Mouse (Mus musculus) adipocyte (in vitro differentiated cells): ENCODE results near the gene Ssbp4.

Experiments used
- DNase-seq: peaks from one replicate; pipeline ENCODE4 v3.0.0-alpha.2; 2016; ENCODE audit warnings: low spot score

Gene Ssbp4

GRCm38 (mm10) chr8:70608749-70609367 lies at the start of gene Ssbp4:
Ssbp4 (minus strand) TSS chr8:70608872.
- no peak for DNase-seq

- DNase-seq, result no peak
These were observed 49.1 kb upstream of the Ssbp4 start for GRCm38 (mm10) chr8:70657739-70658138.

DNA sequence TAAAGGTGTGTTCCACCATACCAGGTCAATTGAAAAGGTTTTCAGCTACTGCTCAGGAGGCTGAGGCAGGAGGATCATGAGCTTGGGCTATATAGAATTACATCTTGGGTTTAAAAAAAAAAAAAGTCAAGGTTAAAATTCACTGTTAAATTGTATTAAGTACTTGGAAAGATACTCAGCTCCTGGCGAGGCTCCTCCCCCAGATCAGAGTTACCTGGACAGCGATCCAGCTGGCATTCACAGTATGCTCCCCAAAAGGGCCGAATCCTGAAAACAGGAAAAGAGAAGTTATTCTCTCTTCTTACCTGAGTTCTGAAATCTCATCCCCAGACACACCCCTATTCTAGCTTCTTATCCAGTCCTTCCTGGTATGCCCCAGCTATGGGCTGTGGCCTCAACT lies 48.5 kb upstream of the Ssbp4 start:
- no peak for DNase-seq

DNA sequence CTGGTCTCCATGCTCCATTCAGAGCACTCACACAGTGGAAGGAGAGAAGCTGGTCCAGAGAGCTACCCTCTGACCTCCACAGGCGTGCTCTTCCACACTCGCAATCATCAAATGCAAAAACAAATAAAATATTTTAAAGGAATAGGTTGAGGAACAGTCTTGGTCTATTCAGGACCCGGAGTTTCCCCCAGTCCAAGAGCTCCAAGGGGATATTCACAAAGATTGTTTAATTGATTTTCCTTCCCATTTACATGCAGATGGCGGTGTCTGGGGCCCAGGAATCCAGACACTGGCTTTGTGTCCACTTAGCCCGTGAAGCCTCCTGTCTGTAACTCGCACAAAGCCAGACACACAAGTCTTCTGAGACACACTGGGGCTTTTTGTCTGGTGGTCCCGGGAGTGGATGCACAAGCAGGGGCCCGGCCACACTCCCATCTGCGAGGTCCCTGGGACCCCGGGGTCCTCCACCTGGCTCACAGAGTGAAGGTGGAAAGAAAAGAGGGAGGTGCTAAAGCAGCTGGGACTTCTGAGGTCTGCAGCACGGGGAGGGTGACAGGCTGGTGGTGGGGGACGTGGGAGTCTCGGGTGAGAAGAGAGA lies 47.6 kb upstream of the Ssbp4 start:
- DNase-seq, result no peak

DNA sequence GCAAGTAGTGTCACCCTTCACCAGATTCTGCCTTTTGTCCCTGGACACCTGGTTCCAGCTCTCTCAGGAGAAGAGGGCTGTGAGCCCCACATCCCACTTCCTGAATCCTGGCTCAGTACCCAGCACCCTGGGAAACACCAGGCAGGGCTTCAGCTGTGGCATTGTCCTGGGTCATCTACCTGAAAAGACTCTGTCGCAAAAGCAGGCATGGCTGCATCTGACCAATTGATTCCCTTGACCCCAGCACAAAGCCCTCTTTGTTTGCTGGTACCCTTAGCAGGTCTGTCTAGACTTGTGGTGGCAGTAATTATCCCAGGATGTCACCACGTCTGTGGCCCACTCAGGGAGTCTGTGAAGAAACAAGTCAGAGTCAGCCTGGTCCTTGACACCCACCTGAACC lies 46.8 kb upstream of the Ssbp4 start:
- no peak for DNase-seq

- DNase-seq, result no peak
These were observed 45.4 kb upstream of the Ssbp4 start for GRCm38 (mm10) chr8:70654121-70654520.

GRCm38 (mm10) chr8:70653226-70653625 lies 44.6 kb upstream of the Ssbp4 start:
- peak; percentile 89 for DNase-seq

DNA sequence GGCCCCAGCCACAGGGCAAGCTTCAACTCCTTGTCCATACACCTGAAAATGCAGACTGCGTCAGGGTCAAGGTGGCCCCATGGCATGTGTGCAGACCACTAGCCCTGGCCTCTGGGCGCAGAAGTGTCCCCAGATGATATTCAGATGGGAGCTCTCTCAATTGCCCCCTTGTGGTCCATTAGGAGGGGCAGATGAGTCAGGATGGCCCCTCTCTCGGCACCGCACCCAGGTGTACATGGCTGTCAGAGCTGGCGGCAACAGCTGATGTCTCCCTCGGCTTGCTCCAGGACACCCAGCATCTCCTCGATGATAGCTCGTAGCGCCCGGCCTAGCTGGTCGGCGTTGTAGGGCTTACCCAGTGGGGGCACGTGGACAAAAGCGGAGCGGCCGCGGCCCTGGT lies 41.7 kb upstream of the Ssbp4 start:
- no peak for DNase-seq

DNA sequence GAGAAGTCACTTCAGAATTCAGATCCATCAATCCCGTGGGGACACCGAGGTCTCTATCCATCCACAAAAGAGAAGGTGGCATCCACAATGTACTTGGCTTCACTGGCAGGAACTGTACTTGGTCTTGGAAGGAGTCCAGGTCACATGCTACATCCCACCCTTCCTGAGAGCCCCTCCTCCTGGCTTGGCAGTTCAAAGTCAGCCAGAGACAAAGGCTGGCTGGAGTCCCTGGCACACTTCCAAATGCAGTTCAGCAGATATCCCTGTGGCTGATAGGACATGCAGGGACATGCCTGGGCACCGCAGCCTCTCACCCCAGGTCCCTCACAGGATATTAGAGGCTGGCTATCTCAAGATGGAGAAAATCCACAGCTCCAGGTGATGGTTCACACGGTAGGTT lies 40.7 kb upstream of the Ssbp4 start:
- peak; percentile 65 for DNase-seq

- DNase-seq, result no peak
These were observed 40.2 kb upstream of the Ssbp4 start for GRCm38 (mm10) chr8:70648921-70649320.

DNA sequence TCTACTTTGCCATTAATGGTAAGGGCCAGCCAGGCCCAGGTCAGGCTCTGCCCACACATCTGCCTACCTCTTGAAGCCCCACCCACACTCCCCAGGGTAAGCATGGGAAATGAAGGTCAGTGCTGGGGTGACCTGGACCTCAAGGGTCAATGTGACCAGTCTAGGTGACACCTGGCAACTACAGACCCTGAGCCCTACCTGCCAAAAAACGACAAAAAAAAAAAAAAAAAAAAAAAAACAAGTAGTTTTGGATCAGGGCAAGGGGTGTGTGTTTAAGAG lies 39.4 kb upstream of the Ssbp4 start:
- DNase-seq, result no peak

DNA sequence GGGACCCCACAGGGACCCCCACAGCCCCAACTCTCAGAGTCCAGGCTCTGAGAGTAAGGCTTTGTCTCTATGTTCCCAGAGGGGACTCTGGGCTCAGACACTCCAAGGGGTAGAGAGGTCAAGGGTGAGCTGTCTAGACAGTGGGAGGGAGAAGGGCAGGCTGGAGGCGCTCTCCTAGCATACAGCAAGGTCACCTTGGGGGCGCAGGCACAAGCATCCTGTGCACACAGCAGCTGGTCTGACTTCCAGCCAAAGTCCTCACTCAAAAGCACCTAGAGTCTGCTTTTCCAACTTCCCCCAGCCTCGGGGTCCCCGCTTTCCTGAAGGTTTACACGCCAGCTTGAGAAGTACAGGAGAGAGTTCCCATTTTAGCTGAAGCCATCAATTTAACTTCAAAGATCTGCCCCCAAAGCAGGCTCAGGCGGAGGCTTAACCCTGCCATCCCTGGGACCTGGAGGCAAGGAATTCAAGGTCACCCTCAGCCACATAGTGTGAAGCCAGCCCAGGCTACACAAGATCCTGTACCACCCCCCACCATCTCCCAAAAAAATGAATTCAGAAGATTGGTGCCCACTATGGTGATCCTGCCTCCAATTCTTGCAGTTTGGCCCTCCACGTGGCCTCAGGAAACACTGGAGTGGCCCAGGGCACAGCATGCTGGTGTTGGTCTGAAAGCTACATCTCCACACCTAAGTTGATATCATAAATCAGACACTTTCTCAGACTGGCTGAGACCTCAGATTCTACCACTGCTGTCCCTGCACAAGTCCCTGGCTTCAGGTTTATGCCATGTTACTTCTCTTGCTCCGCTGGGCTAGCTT lies 38.9 kb upstream of the Ssbp4 start:
- DNase-seq, result no peak

DNA sequence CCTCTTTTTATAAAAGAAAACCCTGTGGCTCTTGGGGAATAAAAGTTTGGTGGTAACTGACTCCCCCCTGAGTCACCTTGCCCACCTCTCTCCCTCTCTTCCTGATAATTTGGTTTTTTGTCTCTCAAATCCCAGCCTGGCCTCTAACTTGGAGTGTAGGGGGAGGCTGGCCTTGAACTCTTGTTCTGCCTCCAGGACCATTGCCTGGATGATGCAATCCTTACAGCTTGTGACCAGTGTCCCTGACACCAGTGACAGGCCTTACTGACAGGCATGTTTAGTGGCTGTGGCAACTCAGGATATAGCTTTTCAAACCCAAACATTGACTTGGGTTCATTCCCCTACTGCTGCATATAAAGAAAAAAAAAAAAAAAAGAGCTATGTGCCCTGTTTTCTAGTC lies 38.1 kb upstream of the Ssbp4 start:
- DNase-seq, result peak; percentile 44

- no peak for DNase-seq
These were observed 37.7 kb upstream of the Ssbp4 start for GRCm38 (mm10) chr8:70646369-70646768.

DNA sequence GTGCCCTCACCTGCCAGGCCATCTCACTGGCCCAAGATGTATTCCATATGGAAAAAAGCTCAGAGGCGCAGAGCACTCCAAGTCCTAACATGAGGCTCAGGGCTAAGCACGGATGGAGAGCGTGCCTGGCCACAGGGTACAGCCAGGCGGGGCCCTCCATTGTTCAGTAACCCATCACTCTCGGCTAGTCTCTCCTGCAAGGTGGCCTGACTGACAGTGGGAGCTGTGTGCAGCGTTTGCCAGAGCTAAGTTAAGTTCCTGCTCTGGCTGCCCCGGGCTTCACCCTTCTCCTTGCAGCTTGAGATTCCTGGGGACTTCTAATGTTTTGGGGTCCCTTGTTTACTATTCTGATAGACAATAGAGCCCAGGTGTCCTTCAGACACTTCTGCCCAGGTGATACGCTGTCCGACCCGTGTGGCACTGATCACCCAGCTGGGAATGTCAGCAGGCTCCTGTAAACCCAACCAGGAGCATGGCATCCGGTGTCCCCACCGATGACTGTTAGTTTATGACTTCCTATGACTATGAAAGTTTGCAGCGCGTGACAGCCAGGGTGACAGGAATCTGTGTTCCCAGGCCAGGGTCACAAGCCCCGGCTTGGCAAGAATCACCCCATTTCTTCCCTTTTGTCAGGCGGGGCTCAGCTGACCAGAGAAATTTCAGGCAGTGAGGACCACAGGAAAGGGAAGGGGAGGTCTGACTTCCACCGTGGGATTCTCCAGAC lies 37.0 kb upstream of the Ssbp4 start:
- no peak for DNase-seq

- no peak for DNase-seq
These were observed 35.4 kb upstream of the Ssbp4 start for GRCm38 (mm10) chr8:70644065-70644464.

- no peak for DNase-seq
These were observed 34.3 kb upstream of the Ssbp4 start for GRCm38 (mm10) chr8:70643019-70643418.

DNA sequence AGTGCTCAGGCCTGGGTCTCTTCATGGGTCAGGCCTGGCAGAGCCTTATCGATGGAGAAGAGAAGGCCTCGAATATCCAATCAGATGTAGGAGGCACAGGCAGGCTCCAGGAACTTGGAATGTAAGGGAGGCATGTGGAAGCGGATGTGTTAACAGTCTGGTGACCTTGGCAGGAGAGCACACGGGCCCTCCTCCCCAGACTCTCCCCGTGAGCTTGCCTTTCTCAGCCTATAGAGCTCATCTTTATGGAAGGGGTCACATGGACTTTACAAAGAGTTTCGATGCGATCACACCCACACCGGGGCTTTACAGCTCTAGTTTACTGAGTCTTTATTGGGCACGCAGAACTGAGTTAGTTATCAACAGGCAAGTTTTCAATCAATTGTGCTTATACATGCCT lies 30.1 kb upstream of the Ssbp4 start:
- DNase-seq, result no peak

GRCm38 (mm10) chr8:70636838-70637237 lies 28.2 kb upstream of the Ssbp4 start:
- no peak for DNase-seq

GRCm38 (mm10) chr8:70635527-70635926 lies 26.9 kb upstream of the Ssbp4 start:
- no peak for DNase-seq

DNA sequence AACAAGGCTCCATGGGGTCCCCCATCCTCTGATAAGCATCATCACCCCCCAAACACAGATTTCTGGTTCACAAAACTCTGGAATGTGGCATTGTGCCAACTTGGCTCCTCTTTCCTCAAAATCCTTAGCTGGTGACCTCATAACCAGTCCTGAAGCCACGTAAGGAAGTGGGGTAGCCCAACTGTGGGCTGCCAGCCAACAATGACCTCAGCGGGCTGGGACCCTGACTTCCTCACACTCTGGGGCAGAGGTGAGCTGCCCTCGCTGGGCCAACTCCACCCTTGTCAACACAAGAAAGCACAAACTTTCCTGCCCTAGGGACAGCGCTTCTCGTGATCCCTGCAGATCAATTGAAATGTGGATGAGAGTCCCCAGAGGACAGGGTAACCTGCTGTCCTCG lies 25.4 kb upstream of the Ssbp4 start:
- peak; percentile 63 for DNase-seq

DNA sequence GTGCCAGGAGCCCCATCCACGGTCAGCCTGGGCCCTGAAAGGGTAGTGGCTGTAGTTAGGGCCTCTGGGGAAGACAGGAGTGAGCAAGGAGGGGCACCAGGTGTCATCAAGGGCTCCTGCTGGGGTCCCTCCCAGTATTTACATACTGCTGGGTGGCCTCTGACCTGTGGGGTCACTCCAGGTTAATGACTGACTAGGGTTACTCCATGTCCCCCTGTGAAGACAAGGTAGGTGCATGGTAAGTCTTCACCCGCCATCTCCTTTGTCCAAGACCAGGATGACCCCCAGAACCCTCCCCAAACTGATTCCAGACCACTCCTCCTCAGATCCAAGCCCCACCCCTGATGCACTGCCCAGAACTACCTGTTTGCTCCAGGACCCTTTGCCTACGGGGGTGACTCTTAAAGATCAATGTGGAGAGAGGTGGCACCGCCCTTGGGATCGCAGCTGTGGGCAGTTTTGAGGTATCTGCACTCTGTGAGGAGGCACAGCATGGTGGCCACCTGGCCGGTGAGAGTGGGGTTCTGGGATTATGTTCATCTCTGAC lies 23.7 kb upstream of the Ssbp4 start, which contains the start of gene Gdf15:
Gene Gdf15, minus strand, starts transcription at position 111 of the 547 bp plus-strand sequence.
- no peak for DNase-seq

GRCm38 (mm10) chr8:70631436-70631835 lies 22.8 kb upstream of the Ssbp4 start:
- DNase-seq, result no peak
